Mouse (Mus musculus): ENCODE data around the gene Txk.

DNA sequence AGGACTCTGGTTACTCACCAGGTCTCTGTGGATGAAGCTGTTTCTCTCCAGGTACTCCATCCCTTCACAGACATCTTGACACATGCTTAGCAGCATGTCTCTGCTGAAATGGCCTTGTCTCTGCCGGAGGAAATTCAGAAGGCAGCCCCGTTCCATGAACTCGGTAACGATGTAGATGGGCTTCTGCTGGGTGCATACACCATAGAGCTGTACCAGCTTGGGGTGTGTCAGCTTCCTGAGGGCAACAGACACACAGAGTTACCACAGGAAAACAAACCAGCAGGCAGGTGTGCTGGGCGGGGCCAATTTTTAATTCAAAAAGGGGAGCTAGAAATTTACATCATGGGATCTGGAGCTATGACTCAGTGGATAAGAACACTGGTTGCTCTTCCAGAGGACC, 11.0 kb upstream of the Txk start:
- no peak for TF ChIP-seq GATA1 (IDR thresholded peaks at IDR 0.05; ENCODE audit: borderline replicate concordance, low read length)
- TF ChIP-seq FLI1 (IDR thresholded peaks at IDR 0.05; ENCODE audit: low read length): no peak
